In genomic region chr5:140289161-140289560, GRCm38 (mm10) we compare ENCODE assay signal across 17 mouse cellular contexts.
"Had no signal": no experiment of that assay in that cellular context is flagged by ENCODE, and none has a peak within 500 bp of the region (broad histone marks: within the 10 kb centered on the region; RNA-seq: fewer than 3 reads in every experiment).

No protein-coding gene starts in this region.

- ATAC-seq: intestine, postnatal 0 days; midbrain, embryonic 15.5 days had no signal

- H3K9me3 ChIP-seq: hindbrain, embryonic 15.5 days; limb, embryonic 12.5 days; limb, embryonic 15.5 days; liver, embryonic 13.5 days; midbrain, embryonic 12.5 days; midbrain, embryonic 15.5 days; neural tube, embryonic 13.5 days had no signal

- H3K9ac ChIP-seq: hindbrain, embryonic 15.5 days; limb, embryonic 12.5 days; limb, embryonic 15.5 days; liver, embryonic 13.5 days; midbrain, embryonic 12.5 days; midbrain, embryonic 15.5 days; neural tube, embryonic 13.5 days had no signal

- H3K4me3 ChIP-seq: hindbrain, embryonic 15.5 days; limb, embryonic 12.5 days; limb, embryonic 15.5 days; liver, embryonic 13.5 days; midbrain, embryonic 12.5 days; midbrain, embryonic 15.5 days; myocyte; neural tube, embryonic 13.5 days had no signal

- H3K27me3 ChIP-seq: hindbrain, embryonic 15.5 days; limb, embryonic 12.5 days; limb, embryonic 15.5 days; liver, embryonic 13.5 days; midbrain, embryonic 12.5 days; midbrain, embryonic 15.5 days; neural tube, embryonic 13.5 days had no signal

- H3K4me2 ChIP-seq: hindbrain, embryonic 15.5 days; limb, embryonic 12.5 days; limb, embryonic 15.5 days; liver, embryonic 13.5 days; midbrain, embryonic 12.5 days; midbrain, embryonic 15.5 days; neural tube, embryonic 13.5 days had no signal

- DNase-seq: left cerebral cortex, postnatal 4 days; liver, embryonic 13.5 days; lung, adult 2 months; lung, postnatal 14 days; lung, postnatal 4 days; thymus, adult 2 months; thymus, postnatal 14 days; thymus, postnatal 4 days had no signal

- H3K27ac ChIP-seq: limb, embryonic 12.5 days; limb, embryonic 15.5 days; liver, embryonic 13.5 days; midbrain, embryonic 12.5 days; midbrain, embryonic 15.5 days; neural tube, embryonic 13.5 days; stomach, postnatal 0 days had no signal

- H3K4me1 ChIP-seq: limb, embryonic 12.5 days; liver, embryonic 13.5 days; midbrain, embryonic 12.5 days; midbrain, embryonic 15.5 days had no signal
